Mouse (Mus musculus) spleen, postnatal 4 days (tissue): Measurements from ENCODE around the gene Aff1.

Experiments
- DNase-seq, 2 experiments: peaks; one replicate each; pipeline ENCODE4 v3.0.0; 2022; ENCODE audit warnings: low spot score in 2 of 2

The Aff1 gene

DNA sequence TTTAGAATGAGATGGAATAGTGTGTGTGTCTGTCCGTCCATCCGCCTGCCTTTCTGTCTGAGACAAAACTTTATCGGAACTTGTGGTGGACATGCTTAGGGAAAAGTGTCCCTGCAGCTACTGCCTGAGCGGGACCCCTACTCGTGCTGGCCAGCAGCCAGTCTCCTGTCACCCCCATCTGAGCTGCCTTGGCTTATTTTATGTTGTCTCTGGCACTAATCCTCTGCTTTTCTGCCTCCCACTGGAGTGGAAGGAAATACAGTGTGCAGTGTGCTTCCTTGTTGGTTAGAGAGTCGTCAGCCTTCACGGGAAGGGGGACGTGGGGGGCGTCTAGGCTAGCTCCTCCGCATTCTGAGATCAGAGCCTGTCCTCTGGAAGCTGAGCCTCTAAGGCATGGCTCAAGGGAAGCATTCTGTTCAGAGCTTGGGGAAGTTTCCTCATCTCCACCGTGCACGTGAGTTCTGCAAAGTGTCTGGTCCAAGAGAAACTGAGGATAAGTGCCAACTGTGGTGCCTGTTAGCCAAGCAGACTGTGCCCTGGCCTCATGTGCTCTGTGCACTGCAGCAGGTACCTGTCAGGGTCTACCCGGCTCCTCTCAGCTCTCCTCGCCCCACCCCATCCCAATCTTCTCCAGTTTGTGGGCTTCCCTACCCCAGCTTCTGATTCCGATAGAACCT is 143.4 kb downstream of the Aff1 start:
- DNase-seq, result no peak

DNA sequence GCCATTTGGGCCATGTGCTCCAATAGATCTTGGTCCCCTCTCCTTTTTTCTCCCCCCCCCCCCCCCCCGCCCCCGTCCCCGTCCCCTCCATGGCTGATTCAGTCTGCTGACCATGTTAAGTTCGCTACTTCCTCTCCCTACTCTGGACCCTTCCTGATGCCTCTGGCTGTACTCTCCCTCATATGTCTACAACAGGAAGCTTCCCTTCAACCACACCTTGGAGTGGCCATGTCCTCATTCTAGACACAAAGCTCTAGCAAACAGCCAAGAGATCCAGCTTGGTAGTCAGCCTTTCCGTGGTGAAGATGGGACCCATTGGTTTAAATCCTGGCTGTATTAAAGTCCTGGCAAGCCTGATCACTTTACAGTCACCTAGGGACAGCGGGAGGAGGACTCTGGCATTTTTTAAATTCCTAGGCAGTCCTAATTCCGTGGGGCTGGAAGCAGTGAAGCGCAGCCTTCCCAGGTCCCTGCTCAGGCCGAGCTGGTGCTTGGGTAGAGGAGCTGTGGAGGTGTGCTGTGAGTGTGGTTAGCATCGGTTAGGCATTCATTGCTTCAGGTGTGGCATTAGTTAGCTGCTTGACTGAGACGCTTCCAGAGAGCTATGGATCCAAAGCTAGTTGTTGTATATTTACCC is 144.1 kb downstream of the Aff1 start:
- no peak for DNase-seq

DNA sequence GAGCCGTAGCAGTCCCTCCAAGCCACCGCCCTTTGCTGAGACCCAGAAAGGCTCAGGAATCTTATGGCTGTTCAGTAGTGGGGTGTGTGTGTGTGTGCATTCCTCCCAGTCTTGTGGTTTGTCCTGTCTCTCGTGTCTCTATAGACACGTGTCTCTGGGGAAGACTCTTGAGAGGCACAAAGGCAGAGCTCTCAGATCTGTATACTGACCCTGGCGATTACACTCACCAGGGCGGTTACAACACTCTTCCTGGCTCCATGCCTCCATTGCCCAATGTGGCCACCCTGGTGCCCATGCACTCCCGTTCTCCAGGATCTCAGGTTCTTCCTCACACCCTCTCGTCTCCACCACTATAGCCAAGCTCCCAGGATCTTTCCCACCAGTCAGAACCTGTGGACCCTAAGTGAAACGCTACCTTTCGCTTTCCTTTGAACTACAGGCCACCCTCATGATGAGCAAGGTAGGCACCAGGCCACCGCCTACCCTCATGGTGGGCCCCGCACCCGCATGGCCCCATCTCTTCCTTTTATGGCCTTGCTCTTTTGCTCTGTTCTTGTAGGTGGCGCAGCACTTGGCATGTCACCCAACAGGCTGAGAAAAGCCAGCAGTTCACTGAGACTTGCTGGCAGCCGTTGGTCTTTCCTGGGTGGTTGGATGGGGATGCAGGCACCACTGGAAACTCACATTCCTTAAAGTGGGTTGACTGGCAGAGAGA is 146.5 kb downstream of the Aff1 start:
- no peak for DNase-seq

DNA sequence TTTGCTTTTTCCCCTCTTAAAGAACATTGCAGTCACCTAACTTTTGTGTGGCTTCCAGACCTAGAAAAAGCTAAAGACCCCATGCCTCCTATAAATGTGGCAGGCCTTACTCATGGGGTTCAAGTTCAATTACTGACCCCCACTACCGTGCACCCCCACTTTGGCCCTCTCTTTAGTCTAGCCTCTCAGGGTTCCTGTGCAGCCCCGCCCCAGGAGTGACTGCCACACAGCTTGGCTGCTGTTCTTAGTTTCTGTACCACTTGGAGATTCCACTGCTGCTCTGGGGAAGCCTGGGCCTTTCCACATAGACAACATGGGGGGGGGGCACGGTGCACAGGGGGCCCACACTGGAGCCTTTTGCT is 147.1 kb downstream of the Aff1 start:
- no peak for DNase-seq

DNA sequence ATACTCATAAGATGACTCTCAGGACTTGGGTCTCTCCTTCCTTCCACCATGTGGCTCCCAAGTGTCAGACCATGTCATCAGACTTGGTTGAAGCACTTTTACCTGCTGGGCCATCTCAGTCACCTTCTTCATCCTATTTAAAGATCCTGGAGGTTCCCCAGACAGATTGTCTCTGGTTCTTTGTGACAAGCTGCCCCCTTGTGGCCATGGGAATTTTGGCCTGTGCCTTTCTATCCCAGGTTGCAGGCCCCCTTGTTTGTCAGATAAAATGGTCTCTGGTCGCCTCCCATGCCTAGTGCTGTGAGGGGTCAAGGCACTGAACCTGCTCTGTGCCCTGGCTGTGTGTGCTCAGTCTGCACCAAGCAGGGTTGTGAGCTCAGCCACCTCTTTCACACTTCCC is 151.8 kb downstream of the Aff1 start:
- DNase-seq, result peak in 1 of 2 experiments; percentile 37

DNA sequence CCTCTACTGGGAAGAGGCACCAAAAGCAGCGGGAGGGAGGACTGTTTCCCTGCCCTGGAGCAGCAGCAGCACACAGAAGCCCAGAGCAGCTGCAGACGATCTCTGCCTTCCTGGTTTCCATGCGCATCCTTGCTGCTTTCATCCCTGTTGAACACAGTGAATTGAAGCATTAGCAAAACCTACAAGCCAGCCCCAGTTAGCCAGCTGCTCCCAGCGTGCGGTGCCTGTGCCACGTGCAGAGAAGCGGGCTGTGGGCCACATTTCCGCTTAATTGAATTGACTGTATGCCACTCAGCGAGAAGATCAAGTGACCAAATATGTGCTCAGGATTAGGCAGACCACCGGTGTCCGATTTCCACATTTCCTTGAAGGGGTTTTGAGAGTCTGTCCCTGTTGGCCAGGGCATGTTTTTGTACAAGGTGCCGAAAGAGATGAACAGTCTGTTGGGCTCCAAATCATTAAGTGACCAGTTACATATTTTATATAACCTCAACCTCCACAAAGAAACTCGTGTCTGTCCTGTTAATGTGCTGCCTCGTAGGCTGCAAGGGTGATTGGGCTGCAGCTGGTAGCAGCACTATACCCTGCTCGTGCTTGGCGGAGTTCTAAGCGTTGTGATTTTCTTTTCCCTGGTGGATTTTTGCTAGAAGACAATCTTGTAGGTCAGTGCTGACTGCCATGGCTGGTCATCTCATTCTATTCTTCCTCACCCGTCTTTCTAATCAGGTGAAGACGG is 153.4 kb downstream of the Aff1 start:
- DNase-seq, result no peak

DNA sequence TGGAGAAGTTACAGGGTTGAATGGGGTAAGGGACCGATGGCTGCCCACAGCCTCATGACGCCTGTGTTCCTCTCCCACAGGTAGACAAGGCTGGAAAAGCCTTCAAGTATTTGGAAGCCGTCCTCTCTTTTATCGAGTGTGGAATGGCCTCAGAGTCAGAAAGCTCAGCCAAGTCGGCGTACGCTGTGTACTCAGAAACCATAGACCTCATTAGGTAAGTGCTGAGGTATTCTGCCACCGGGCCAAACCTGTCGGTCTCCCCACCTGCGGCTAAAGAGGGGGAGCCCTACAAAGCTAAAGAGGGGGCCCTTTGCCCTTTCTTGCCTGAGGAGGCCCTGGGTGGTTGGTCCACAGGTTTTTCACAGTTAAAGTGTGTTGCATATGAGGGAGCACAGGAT is 154.0 kb downstream of the Aff1 start:
- DNase-seq, result no peak

DNA sequence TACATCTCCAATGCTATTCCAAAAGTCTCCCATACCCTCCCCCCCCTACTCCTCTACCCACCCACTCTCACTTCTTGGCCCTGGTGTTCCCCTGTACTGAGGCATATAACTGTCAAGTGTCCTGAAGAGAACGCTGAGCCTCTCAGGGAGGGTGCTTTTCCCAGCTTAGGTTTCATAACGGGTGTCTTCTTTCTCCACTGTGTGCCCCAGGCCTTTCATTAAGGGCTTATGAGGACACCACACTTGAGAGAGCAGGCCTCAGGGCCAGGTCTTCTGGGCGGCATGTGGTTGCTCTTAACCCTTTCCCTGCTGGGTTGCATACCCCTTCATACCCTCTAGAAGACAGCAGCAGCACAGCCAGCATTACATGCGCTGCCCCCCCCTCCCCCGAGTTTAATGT is 154.4 kb downstream of the Aff1 start:
- DNase-seq, result no peak

DNA sequence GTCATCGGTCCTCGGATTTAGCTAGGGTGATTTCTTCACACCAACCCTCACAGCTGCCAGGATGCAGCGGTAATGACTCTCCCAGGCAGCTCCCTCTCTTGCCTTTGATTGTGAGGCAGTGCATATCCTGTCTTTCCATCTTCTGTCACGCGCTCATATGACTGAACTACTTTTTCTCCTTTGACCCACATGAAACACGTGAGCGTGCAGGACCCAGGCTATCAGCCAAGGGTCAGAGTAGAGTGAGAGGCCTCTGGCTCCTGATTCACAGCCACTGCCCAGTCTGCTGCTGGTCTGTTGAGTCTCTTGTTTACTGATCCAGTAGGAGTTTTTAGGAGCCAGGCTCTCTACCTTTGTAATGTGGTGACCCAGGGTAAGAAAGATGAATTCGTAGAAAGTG is 156.4 kb downstream of the Aff1 start:
- DNase-seq, result no peak

DNA sequence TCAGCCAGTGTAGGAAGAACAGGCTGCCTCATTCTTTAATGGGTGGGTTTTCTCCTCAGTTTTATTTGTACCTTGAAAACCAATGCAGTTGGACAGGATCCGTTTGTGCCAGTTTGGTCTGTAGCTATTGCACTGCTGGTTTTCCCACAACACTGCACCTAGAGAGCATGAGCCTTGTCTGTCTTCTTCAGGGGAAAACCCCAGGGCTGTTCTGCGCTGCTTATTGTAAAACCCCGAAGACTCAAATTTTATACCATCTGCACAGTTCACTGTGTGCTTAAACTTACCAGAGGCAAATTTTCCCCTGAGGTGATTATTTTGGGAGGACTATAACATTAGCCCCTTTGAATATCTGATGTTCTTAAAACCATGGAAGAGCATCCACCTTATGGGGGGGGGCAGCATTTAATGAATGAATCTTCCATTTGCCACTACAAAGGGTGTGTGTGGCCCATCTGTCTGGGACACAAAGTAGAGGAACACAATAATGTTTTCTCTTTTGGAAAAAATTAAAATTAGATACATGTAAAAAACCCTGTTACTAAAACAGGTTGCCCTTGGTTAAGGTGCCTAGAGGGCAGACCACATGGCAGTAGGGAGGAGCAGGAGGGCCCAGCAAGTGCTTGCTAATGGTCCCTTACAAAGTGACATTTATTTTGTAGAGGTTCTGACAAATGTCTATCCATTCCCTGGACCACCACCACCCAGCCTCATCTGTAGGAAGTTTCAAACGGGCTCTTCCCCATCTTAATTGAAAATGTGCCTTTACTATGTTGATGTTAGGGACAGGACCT is 160.8 kb downstream of the Aff1 start:
- DNase-seq, result no peak

DNA sequence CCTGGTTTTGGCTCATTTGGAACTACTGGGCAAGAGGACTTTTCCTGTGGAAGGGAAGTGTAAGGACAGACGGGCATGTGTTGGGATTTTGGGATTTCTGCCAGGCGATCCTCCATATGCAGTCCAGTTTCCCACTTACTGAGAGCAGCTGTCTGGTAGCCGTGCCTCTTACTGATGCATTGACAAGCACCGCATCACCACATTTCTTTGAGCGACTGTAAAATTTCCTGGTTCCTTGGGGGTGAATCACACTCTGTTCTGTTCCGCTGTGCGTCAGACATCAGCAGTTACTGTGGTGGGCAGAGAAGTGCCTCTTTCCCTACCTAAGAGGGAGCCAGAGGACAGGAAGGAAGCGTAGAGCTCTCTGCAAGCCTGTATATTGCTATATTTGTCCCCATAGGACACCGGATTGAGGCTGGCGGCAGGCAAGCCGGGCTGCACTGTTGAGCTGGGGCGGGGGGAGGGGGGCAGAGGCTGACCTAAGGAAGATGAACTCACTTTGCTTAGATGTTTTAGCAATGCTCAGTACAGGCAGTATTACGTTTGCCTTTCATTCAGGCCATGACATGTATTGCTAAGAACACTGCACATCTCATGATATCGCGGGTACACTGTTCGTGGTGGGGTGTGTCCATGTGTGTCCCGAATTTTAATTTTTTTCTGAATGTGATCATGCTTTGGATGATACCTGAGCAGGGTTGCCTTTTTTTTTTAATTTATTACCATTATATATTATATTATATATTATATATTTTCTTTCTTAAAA is 162.1 kb downstream of the Aff1 start:
- no peak for DNase-seq

DNA sequence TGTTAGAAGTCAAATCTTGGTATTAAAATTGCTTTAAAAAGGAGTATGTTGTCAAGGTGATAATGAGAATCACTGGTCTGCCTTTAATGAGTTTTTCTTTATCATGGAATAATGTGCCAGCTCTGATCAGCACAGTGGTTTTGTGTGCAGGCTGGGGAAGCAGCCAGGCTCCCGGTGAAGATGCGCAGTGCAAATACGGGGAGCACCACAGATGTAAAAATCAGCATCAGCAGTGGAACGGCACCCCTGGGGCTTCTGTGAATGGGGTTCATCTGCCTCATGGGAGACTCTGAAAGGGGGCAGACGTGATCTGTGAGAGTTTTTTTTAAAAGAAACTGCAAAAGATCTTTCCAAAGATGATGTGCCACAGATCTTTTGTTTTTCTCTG is 162.6 kb downstream of the Aff1 start:
- no peak for DNase-seq

DNA sequence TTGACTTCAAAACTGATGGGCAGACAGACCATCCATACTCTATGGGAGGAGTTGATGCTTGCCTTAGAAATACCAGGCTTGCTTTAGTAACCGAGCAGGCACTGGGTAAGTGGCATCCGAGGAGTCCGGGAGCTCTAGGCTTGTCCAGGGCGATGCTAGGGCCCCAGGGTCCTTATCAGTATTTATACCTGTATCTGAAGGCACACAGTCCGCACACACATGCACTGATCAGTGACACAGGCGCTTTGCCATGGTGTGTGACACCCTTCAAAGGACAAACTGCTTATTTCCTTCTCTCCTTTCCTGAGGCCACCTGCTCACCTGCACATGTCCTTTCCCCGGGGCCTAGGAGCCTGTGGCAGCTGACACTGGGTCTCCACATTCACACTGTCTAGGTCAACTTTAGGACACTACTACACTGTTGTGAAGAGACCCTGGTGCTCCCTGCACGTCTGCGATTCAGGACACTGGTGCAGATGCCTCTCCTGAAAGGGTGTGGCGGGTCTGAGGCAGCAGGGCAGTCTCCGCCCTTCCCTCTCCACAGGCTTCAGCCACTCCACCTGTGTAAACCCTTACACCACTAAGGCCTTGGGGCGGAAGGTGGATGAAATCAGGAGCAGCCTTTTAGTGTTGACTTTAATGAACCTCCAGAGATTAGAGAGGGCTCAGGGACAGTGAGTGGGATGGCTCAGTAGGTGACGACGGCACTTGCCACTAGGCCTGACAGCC is 163.5 kb downstream of the Aff1 start:
- no peak for DNase-seq

DNA sequence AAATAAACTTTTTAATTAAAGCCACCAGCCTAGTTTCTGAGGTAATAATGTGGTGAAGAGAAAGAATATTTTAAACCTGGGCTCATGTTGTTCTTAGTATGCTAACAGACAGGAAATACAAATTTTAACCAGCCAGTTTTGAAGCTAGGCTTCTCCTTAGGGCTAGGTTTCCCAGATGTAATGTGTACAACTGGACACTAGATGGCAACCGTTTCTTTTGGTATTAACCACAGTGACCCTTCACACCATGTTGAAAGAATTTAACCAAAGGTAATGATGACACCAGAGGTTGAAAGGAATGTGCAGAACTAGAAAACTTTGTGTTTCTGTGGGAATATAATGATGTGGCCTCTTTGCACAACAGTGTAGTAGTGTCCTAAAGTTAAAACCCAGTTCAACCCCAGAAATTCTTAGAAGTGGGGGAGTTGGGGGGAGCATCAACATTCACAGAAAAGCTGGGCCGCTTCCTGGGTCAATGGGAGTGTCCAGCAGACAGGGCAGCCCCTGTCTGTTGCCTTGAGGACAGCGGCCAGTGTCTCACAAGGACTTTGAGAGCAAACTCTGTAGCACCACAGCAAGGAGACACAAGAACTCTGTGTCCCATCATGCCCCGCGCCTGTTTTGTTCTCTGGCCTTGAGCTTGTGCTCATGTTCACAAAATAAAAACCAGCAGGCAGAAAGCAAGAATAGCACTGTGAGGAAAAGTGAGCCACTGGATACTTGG is 164.3 kb downstream of the Aff1 start:
- DNase-seq, result no peak

DNA sequence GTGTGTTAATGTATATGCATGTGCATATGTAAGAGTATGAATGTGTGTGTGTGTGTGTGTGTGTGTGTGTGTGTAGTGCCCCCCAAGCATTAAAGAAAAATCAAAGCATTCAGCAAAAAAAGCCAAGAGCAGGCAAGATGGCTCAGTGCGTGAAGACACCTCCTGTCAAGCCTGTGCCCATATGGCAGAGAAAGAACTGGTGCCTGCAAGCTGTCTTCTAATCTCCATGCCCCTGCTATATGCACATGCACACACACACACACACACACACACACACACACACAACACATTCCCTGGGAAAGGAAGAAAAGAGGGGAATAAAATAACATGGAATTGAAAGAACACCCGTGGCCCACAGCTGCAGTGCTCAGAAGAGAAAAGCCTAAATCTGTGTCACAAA is 165.0 kb downstream of the Aff1 start:
- no peak for DNase-seq

DNA sequence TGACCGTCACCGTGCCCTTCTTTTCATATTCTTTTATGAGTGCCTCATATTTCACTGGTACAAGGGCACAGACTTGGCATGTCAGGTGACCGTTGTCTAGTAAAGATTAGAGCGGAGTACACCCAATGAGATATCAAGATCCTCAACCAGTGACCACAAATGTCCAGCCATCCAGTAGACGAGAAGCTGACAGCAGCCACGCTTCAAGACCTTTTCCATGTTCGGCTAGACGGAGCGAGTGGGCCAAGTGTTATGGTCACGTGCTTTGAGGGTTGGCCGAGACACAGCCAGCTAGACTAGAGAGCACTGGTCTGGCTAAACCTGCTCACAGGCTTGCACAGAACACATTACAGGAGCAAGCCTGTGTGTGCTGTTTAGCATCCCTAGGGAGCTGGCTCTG is 168.4 kb downstream of the Aff1 start:
- DNase-seq, result no peak

DNA sequence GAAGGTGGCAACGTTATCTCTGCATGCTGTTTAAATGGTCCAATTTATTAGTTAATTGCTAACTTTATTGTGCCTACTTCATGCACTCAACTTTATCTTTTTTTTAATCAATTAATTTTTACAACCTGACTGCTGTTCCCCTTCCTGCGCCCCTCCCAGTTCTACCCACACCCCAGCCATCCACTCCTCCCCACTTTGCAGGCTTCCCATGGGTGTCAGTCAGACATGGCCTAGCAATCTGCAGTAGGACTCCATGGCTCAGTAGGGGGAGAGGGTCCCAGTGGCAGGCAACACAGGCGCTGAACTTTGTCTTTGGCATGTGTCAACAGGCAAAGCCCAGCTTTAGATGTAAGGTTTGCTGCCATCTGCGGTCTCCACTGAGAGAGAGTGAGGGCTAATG is 171.6 kb downstream of the Aff1 start:
- DNase-seq, result no peak

DNA sequence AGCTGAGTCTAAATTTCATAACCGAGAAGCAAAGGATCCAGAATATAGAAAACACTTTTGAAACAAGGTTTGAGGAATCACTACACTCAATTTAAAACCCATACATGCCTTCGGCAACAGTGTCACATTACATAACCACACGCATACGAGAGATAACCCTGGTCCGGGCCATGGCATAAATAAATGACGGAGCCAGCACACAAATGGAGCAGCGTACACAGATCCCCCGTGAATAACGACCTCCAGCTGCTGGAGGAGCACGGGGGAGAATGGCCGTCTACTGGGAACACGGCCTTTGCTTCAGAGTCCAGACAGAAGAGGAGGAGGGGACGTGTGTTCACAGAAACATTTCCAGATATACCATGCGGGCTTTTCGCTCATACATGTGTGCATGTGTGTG is 197.6 kb downstream of the Aff1 start:
- no peak for DNase-seq

DNA sequence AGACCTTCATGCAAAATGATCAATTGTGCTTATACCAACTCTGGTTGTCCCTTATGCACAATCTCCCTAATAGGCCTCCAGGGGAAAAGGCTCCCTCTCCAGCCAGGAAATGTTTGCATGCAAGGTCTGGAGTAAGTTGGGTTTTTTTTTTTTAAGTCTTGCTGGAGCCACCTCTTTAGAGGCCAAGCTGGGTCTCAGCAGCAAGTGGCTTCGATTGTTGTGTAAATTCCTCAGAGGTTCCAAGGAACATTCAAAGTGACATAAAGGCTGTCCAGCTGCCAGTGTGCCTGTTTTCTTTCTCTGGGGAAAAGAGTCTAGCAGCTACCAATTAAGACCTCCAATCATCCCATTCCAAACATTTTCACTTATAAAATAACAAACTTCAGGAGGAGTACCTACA is 206.1 kb downstream of the Aff1 start:
- no peak for DNase-seq
